Mouse (Mus musculus): ENCODE results near the gene Hist2h2be. TPM values are rescaled to one million over a fixed set of nuclear protein-coding genes. Genes with fewer than 3 reads are reported as not detected.

The Hist2h2be gene
- polyA plus RNA-seq, 1 experiment from 2014 or later = 12.5 TPM

- Histone ChIP-seq H3K36me3 (ENCODE audit: control insufficient read depth, insufficient read depth, low read length) (peaks cover 40% of the 10 kb centered on the region), H3K27ac (ENCODE audit: low read depth, low read length) (no peak overlapping the region), H3K27me3 (replicated peaks; ENCODE audit: control insufficient read depth, insufficient read depth, low read length) (no peaks in the 10 kb centered on the region), H3K9me3 (replicated peaks; ENCODE audit: control insufficient read depth, low read length) (no peaks in the 10 kb centered on the region), H3K4me3 (ENCODE audit: low read depth, low read length) (no peak overlapping the region), H3K4me2 (ENCODE audit: low read length) (no peak overlapping the region), H3K4me1 (ENCODE audit: control insufficient read depth, insufficient read depth, low read length) (peaks cover 17% of the 10 kb centered on the region), H3K9ac (ENCODE audit: low read length) (no peak overlapping the region)
- ATAC-seq = no peak
- 46% methylated on average over 4 of the region's 4 CpGs for WGBS
- DNase-seq (ENCODE audit: low spot score) = peak; percentile 13
Observed at GRCm38 (mm10) chr3:96179531-96179930, 41.4 kb upstream of the Hist2h2be start.

DNA sequence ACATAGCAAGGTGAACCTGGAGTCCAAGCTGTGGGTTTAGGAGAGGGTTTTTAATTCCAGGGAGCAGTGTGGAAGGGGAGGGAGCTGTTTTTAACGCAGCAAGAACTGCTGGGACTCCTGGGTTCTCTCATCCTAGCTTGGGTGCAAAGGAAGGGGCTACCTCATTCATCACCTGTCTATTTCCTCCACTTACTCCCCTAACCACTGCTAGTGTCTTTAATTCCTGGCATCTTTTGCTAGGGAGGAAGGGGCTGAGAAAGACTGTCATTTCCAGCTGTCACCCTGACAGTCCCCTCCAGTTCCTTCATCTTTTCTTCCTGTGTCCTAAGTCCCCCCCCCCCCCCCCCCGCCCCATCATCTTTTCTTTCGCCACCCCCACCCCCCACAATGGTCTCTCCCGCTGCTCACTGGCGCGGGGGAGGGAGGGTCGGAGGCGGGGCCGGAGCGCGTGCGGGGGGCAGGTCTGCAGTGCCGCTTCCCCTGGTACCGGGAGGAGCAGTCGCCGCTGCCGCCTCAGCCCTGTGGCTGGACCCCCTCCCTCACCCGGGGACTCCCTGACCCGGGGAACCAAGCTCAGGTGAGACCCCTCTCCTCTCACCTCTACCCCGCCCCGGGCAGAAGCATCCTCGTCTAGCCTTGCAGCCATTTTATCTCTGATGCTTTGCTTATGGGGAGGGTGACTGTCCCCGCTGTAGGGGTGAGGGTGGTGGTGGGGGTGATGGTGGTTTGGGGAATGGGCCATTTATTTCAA lies 40.0 kb upstream of the Hist2h2be start, which contains the start of gene Sv2a:
Gene Sv2a (plus strand): TSS at position 425 of the 751 bp plus-strand sequence.
- H3K4me3 ChIP-seq (ENCODE audit: low read depth, low read length) = peak within 1 kb of the TSS; percentile 53
- DNase-seq (ENCODE audit: low spot score) (peak; percentile 52), ATAC-seq (peak; percentile 72)
- peak within 1 kb of the TSS; percentile 69 for H3K4me2 ChIP-seq (ENCODE audit: low read length)
- peaks cover 28% of the 10 kb centered on the region for H3K36me3 ChIP-seq (ENCODE audit: control insufficient read depth, insufficient read depth, low read length)
- peak within 1 kb of the TSS; percentile 80 for H3K9ac ChIP-seq (ENCODE audit: low read length)
- no peaks in the 10 kb centered on the region for H3K9me3 ChIP-seq (replicated peaks; ENCODE audit: control insufficient read depth, low read length)
- peaks cover 17% of the 10 kb centered on the region for H3K4me1 ChIP-seq (ENCODE audit: control insufficient read depth, insufficient read depth, low read length)
- H3K27me3 ChIP-seq (replicated peaks; ENCODE audit: control insufficient read depth, insufficient read depth, low read length) = no peaks in the 10 kb centered on the region
- H3K27ac ChIP-seq (ENCODE audit: low read depth, low read length) = peak within 1 kb of the TSS; percentile 68
- 2% methylated on average over 19 of the region's 23 CpGs for WGBS

GRCm38 (mm10) chr3:96181510-96182381 lies 39.2 kb upstream of the Hist2h2be start:
- peak; percentile 21 for ATAC-seq
- H3K9ac ChIP-seq (ENCODE audit: low read length) = peak overlapping the region; percentile 80
- DNase-seq (ENCODE audit: low spot score) = peak; percentile 27

DNA sequence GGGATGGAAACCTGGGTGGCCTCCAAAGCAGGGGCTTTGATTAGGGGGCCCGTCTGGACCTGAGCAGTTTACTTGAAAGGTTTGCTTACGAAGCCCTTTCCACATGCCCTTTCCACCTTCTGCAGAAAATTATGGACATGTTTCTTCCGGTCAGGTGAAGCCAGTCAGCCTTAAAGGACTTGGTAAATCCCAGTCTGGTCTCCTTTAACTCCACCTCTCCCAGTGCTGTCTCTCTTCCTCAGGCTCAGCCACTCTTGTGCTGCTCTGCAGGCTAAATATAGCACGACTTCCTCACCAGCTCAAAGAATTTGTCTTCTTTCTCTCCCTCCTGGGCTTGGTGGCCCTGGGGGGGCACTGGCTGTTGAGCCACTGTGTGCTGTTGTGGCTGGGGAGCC lies 38.5 kb upstream of the Hist2h2be start:
- Histone ChIP-seq H3K27ac (ENCODE audit: low read depth, low read length) (no peak overlapping the region; the same call in 1 of the 2 replicates), H3K4me2 (ENCODE audit: low read length) (peak overlapping the region; percentile 69), H3K9ac (ENCODE audit: low read length) (peak overlapping the region; percentile 80), H3K27me3 (replicated peaks; ENCODE audit: control insufficient read depth, insufficient read depth, low read length) (no peaks in the 10 kb centered on the region), H3K36me3 (ENCODE audit: control insufficient read depth, insufficient read depth, low read length) (peaks cover 25% of the 10 kb centered on the region), H3K4me1 (ENCODE audit: control insufficient read depth, insufficient read depth, low read length) (peaks cover 17% of the 10 kb centered on the region), H3K4me3 (ENCODE audit: low read depth, low read length) (peak overlapping the region; percentile 53), H3K9me3 (replicated peaks; ENCODE audit: control insufficient read depth, low read length) (no peaks in the 10 kb centered on the region)
- WGBS = 42% methylated on average over 4 of the region's 4 CpGs
- DNase-seq (ENCODE audit: low spot score) (peak; percentile 2), ATAC-seq (no peak)

More at GRCm38 (mm10) chr3:96181510-96182381, 39.2 kb upstream of the Hist2h2be start:
- Histone ChIP-seq H3K27ac (ENCODE audit: low read depth, low read length) (peak overlapping the region; percentile 58; the same call in 1 of the 2 replicates), H3K4me1 (ENCODE audit: control insufficient read depth, insufficient read depth, low read length) (peaks cover 17% of the 10 kb centered on the region), H3K4me2 (ENCODE audit: low read length) (peak overlapping the region; percentile 69), H3K9me3 (replicated peaks; ENCODE audit: control insufficient read depth, low read length) (no peaks in the 10 kb centered on the region), H3K4me3 (ENCODE audit: low read depth, low read length) (peak overlapping the region; percentile 53), H3K27me3 (replicated peaks; ENCODE audit: control insufficient read depth, insufficient read depth, low read length) (no peaks in the 10 kb centered on the region), H3K36me3 (ENCODE audit: control insufficient read depth, insufficient read depth, low read length) (peaks cover 22% of the 10 kb centered on the region)
- WGBS = 40% methylated on average over 12 of the region's 12 CpGs

DNA sequence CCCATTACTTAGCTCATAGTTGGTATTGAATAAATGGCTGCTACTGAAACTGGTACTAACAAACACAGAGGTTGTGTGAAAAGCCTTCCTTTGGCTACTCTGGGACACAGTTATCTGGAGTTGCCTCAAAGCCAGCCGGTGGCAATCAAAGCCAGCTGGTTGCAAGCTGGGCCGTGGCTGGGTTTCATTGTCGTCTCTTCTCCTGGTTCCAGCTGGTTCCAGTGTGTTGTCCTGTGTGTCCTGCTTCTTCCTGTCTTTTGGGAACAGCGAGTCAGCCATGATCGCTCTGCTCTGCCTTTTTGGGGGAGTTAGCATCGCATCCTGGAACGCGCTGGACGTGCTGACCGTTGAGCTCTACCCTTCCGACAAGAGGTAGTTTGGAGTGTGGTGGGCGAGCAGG lies 27.9 kb upstream of the Hist2h2be start:
- no peak overlapping the region for H3K4me2 ChIP-seq (ENCODE audit: low read length)
- H3K4me1 ChIP-seq (ENCODE audit: control insufficient read depth, insufficient read depth, low read length) = peaks cover 5% of the 10 kb centered on the region; the same call in 1 of the 2 replicates
- ATAC-seq = no peak
- H3K27ac ChIP-seq (ENCODE audit: low read depth, low read length) = no peak overlapping the region
- no peaks in the 10 kb centered on the region for H3K9me3 ChIP-seq (replicated peaks; ENCODE audit: control insufficient read depth, low read length)
- no peak overlapping the region for H3K4me3 ChIP-seq (ENCODE audit: low read depth, low read length)
- H3K9ac ChIP-seq (ENCODE audit: low read length) = no peak overlapping the region
- H3K27me3 ChIP-seq (replicated peaks; ENCODE audit: control insufficient read depth, insufficient read depth, low read length) = no peaks in the 10 kb centered on the region
- peaks cover 40% of the 10 kb centered on the region for H3K36me3 ChIP-seq (ENCODE audit: control insufficient read depth, insufficient read depth, low read length)
- WGBS = 67% methylated on average over 12 of the region's 12 CpGs
- no peak for DNase-seq (ENCODE audit: low spot score)

GRCm38 (mm10) chr3:96194966-96195365 lies 26.0 kb upstream of the Hist2h2be start:
- no peak for ATAC-seq
- peaks cover 26% of the 10 kb centered on the region for H3K36me3 ChIP-seq (ENCODE audit: control insufficient read depth, insufficient read depth, low read length)

DNA sequence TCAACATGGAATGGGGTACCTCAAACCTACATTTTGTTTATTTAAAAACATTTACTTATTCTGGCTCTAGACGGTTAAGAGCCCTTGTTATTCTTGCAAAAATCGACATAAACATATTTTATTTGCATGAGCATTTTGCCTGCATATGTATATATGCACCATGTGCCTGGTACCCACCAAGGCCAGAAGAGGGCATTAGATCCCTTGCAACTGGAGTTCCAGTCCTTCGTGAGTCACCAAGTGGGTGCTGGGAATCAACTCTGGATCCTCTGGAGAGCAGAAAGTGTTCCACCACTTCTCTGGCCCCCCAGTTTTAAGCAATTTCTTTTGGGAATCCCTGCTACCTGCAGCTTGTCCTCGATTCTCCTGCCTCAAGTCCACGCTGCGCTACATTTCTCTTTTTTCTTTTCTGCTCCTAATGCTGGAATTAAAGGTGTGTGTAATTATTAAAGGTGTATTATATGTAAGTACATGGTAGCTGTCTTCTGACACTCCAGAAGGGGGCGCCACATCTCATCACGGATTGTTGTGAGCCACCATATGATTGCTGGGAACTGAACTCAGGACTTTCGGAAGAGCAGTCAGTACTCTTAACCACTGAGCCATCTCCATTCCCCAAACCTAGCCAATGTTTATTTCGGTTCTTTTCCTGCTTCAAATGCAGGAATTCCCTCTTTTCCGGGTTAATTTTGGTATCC lies 25.2 kb upstream of the Hist2h2be start:
- WGBS = 95% methylated on average over 11 of the region's 11 CpGs
- peaks cover 7% of the 10 kb centered on the region; the same call in 1 of the 2 replicates for H3K4me1 ChIP-seq (ENCODE audit: control insufficient read depth, insufficient read depth, low read length)
- no peak overlapping the region for H3K4me2 ChIP-seq (ENCODE audit: low read length)
- H3K4me3 ChIP-seq (ENCODE audit: low read depth, low read length) = no peak overlapping the region
- no peak overlapping the region for H3K27ac ChIP-seq (ENCODE audit: low read depth, low read length)
- no peak for DNase-seq (ENCODE audit: low spot score)
- no peaks in the 10 kb centered on the region for H3K27me3 ChIP-seq (replicated peaks; ENCODE audit: control insufficient read depth, insufficient read depth, low read length)
- peaks cover 18% of the 10 kb centered on the region for H3K36me3 ChIP-seq (ENCODE audit: control insufficient read depth, insufficient read depth, low read length)
- ATAC-seq = no peak
- no peak overlapping the region for H3K9ac ChIP-seq (ENCODE audit: low read length)
- no peaks in the 10 kb centered on the region for H3K9me3 ChIP-seq (replicated peaks; ENCODE audit: control insufficient read depth, low read length)

More at GRCm38 (mm10) chr3:96194966-96195365, 26.0 kb upstream of the Hist2h2be start:
- Histone ChIP-seq H3K27ac (ENCODE audit: low read depth, low read length) (no peak overlapping the region), H3K4me1 (ENCODE audit: control insufficient read depth, insufficient read depth, low read length) (peaks cover 7% of the 10 kb centered on the region; the same call in 1 of the 2 replicates), H3K27me3 (replicated peaks; ENCODE audit: control insufficient read depth, insufficient read depth, low read length) (no peaks in the 10 kb centered on the region), H3K4me3 (ENCODE audit: low read depth, low read length) (no peak overlapping the region), H3K4me2 (ENCODE audit: low read length) (no peak overlapping the region), H3K9me3 (replicated peaks; ENCODE audit: control insufficient read depth, low read length) (no peaks in the 10 kb centered on the region), H3K9ac (ENCODE audit: low read length) (no peak overlapping the region)
- WGBS = 85% methylated on average over 10 of the region's 10 CpGs
- DNase-seq (ENCODE audit: low spot score) = no peak

DNA sequence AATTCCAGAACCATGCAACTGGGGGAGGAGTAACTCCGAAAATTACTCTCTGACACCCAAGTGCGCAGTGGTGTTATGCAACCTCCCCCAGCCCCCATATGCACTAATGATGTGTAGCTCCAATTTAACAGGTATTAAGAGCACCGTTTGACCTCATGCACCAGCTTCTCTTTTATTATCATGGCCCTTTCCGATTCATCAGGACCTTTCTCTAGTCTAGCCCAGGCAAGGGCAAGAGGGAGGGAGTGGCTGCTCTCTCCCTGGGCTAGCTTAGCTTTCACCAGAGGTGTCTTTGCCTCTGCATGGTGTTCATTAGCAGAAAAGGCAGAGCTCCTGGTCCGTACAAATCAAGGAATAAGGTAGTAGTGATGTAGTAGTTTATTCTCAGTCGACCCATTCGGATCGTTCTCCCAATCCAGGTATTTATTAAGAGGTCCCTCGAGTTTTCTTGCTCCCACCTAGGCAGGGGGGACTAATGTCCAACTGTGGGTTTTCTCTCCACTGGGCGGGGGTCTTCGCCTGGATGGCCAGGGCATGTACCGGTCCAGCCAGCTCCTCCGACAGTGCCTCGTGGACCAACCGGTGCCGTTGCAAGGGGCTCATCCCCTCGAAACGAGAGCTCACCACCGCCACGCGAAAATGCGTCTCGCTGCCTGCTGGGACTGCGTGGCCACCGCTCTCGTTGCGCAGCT lies 24.3 kb upstream of the Hist2h2be start:
- Histone ChIP-seq H3K9me3 (replicated peaks; ENCODE audit: control insufficient read depth, low read length) (no peaks in the 10 kb centered on the region), H3K27ac (ENCODE audit: low read depth, low read length) (peak overlapping the region; percentile 97), H3K9ac (ENCODE audit: low read length) (peak overlapping the region; percentile 91), H3K36me3 (ENCODE audit: control insufficient read depth, insufficient read depth, low read length) (peaks cover 16% of the 10 kb centered on the region), H3K4me2 (ENCODE audit: low read length) (peak overlapping the region; percentile 98), H3K4me1 (ENCODE audit: control insufficient read depth, insufficient read depth, low read length) (peaks cover 7% of the 10 kb centered on the region; the same call in 1 of the 2 replicates), H3K4me3 (ENCODE audit: low read depth, low read length) (peak overlapping the region; percentile 71), H3K27me3 (replicated peaks; ENCODE audit: control insufficient read depth, insufficient read depth, low read length) (no peaks in the 10 kb centered on the region)
- 18% methylated on average over 27 of the region's 27 CpGs for WGBS
- DNase-seq (ENCODE audit: low spot score) (no peak), ATAC-seq (0 out of 2 replicates have a peak, but pooled peaks have one; percentile 0)
